26 mouse cellular contexts compared by ENCODE assay signal in the genomic region with DNA sequence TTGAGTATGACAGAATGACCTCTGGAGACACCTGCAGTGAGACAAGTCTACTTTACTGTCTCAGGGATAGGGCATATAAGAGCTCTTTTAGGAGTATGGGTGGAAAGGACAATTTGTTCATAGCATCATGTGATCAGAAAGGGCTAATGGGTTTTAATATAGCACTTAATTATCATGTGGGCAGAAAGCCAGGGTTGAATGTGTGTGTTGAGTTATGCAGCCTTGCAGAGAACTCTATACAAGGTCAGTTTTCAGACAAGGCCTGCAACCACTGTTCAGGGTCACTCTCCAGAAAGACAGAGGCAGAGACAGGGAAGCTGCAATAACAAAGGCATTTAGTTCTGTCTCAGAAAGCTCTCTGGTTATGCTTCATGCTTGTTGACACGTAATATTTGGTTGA.
DNase-seq lines count a peak whose midpoint lies in the region; ATAC-seq and TF ChIP-seq lines count a peak whose summit lies in the region.
"Had no signal": no experiment of that assay in that cellular context is flagged by ENCODE, and none has a peak within 500 bp of the region (broad histone marks: within the 10 kb centered on the region; RNA-seq: fewer than 3 reads in every experiment).

No protein-coding gene starts in this region.

- H3K9ac ChIP-seq in lung, embryonic 14.5 days, result no peak overlapping the region
- no peak overlapping the region for H3K9ac ChIP-seq in lung, postnatal 0 days (replicated peaks; ENCODE audit: low read depth)
- no peak overlapping the region for H3K9ac ChIP-seq in forebrain, postnatal 0 days
- H3K9ac ChIP-seq: forebrain, embryonic 13.5 days; hindbrain, embryonic 14.5 days had no signal

- no peaks in the 10 kb centered on the region for H3K9me3 ChIP-seq in lung, embryonic 14.5 days (ENCODE audit: low read depth, low read length)
- no peaks in the 10 kb centered on the region for H3K9me3 ChIP-seq in lung, postnatal 0 days (ENCODE audit: low read length)
- H3K9me3 ChIP-seq in forebrain, postnatal 0 days (ENCODE audit: low read length), result no peaks in the 10 kb centered on the region
- H3K9me3 ChIP-seq: forebrain, embryonic 10.5 days; forebrain, embryonic 13.5 days had no signal

- peak; percentile 30 for DNase-seq in adrenal gland, adult 2 months
- DNase-seq in adrenal gland, adult 18-20 months (ENCODE audit: low spot score in 2 of 2), result no peak
- peak; percentile 52 for DNase-seq in lung, embryonic 14.5 days
- no peak for DNase-seq in lung, postnatal 0 days (ENCODE audit: low spot score)
- peak; percentile 4 for DNase-seq in retina, postnatal 1 day
- no peak for DNase-seq in retina, embryonic 14.5 days (ENCODE audit: low spot score)
- no peak for DNase-seq in forebrain, postnatal 0 days
- DNase-seq: B cell, adult 2 months; cerebellum, adult 18-20 months; cerebellum, adult 9-10 months; cerebellum, postnatal 14 days; gastrocnemius, adult 2 months; gastrocnemius, postnatal 14 days; heart, adult 11 months; heart, postnatal 4 days had no signal

- H3K27me3 ChIP-seq in lung, embryonic 14.5 days (ENCODE audit: insufficient read depth, low read length), result no peaks in the 10 kb centered on the region
- no peaks in the 10 kb centered on the region for H3K27me3 ChIP-seq in lung, postnatal 0 days (replicated peaks; ENCODE audit: insufficient read depth, low read length)
- no peaks in the 10 kb centered on the region for H3K27me3 ChIP-seq in forebrain, postnatal 0 days (ENCODE audit: insufficient read depth, low read length)
- H3K27me3 ChIP-seq: CH12.LX; forebrain, embryonic 13.5 days; Patski had no signal

- H3K36me3 ChIP-seq in lung, embryonic 14.5 days (ENCODE audit: insufficient read depth), result no peaks in the 10 kb centered on the region
- no peaks in the 10 kb centered on the region for H3K36me3 ChIP-seq in lung, postnatal 0 days (ENCODE audit: insufficient read depth, low read length)
- H3K36me3 ChIP-seq in forebrain, postnatal 0 days (ENCODE audit: insufficient read depth), result no peaks in the 10 kb centered on the region
- H3K36me3 ChIP-seq: forebrain, embryonic 10.5 days; G1E had no signal

- no peak for TF ChIP-seq EP300 in lung, postnatal 0 days (IDR thresholded peaks at IDR 0.05)

- no peak for TF ChIP-seq CTCF in lung, embryonic 14.5 days (IDR thresholded peaks at IDR 0.05; ENCODE audit: low read depth)
- no peak for TF ChIP-seq CTCF in lung, postnatal 0 days (IDR thresholded peaks at IDR 0.05)
- TF ChIP-seq CTCF in forebrain, postnatal 0 days (IDR thresholded peaks at IDR 0.05; ENCODE audit: low read depth), result no peak

- H3K4me3 ChIP-seq in lung, embryonic 14.5 days (ENCODE audit: low read depth, low read length), result no peak overlapping the region
- no peak overlapping the region for H3K4me3 ChIP-seq in lung, postnatal 0 days (ENCODE audit: low read depth, low read length)
- H3K4me3 ChIP-seq in forebrain, postnatal 0 days (ENCODE audit: low read depth, low read length), result no peak overlapping the region
- H3K4me3 ChIP-seq: forebrain, embryonic 10.5 days; forebrain, embryonic 13.5 days; gastrocnemius, adult 2 months had no signal

- no peak overlapping the region for H3K27ac ChIP-seq in lung, embryonic 14.5 days (ENCODE audit: low read depth)
- H3K27ac ChIP-seq in lung, postnatal 0 days (ENCODE audit: low read length), result no peak overlapping the region
- H3K27ac ChIP-seq in forebrain, postnatal 0 days (ENCODE audit: low read depth, low read length), result no peak overlapping the region
- H3K27ac ChIP-seq: forebrain, embryonic 10.5 days; forebrain, embryonic 13.5 days; gastrocnemius, adult 2 months; hindbrain, embryonic 14.5 days; hindbrain, postnatal 0 days had no signal

- no peaks in the 10 kb centered on the region for H3K4me1 ChIP-seq in lung, embryonic 14.5 days (ENCODE audit: insufficient read depth)
- H3K4me1 ChIP-seq in lung, postnatal 0 days (ENCODE audit: insufficient read depth, low read depth, low read length), result no peaks in the 10 kb centered on the region
- H3K4me1 ChIP-seq in forebrain, postnatal 0 days (ENCODE audit: insufficient read depth), result no peaks in the 10 kb centered on the region
- H3K4me1 ChIP-seq: forebrain, embryonic 10.5 days; forebrain, embryonic 13.5 days had no signal

- WGBS in lung, embryonic 14.5 days, result 55% methylated on average over 1 of the region's 1 CpGs
- 64% methylated on average over 1 of the region's 1 CpGs for whole genome bisulfite sequencing in lung, postnatal 0 days
- WGBS in forebrain, postnatal 0 days, result 93% methylated on average over 1 of the region's 1 CpGs

- no peak overlapping the region for H3K4me2 ChIP-seq in lung, embryonic 14.5 days
- no peak overlapping the region for H3K4me2 ChIP-seq in lung, postnatal 0 days (replicated peaks; ENCODE audit: low read depth, low read length)
- no peak overlapping the region for H3K4me2 ChIP-seq in forebrain, postnatal 0 days (ENCODE audit: low read depth)
- H3K4me2 ChIP-seq: forebrain, embryonic 13.5 days; heart, embryonic 11.5 days; hindbrain, embryonic 14.5 days had no signal

- ATAC-seq in lung, embryonic 14.5 days (ENCODE audit: insufficient read depth), result no peak
- no peak for ATAC-seq in lung, postnatal 0 days
- no peak for ATAC-seq in forebrain, postnatal 0 days
- ATAC-seq: forebrain, embryonic 13.5 days; forebrain, embryonic 16.5 days; hindbrain, postnatal 0 days; inflammation-experienced regulatory T-cells, adult 6 months; intestine, embryonic 16.5 days; Patski had no signal

Comparison
In these comparisons a context has a peak if more than half of its experiments do, and no peak if none do; other contexts are left out.
1. DNase-seq: peak in adrenal gland, adult 2 months (single experiment), lung, embryonic 14.5 days (single experiment) and retina, postnatal 1 day (single experiment); none in adrenal gland, adult 18-20 months (0 of 2), lung, postnatal 0 days (single experiment), retina, embryonic 14.5 days (single experiment) and forebrain, postnatal 0 days (single experiment).